Mouse (Mus musculus) liver, embryonic 16.5 days (tissue): Measurements from ENCODE around the gene Azin2. TPM values are rescaled to one million over a fixed set of nuclear protein-coding genes. Genes with fewer than 3 reads are reported as not detected.
A peak's percentile ranks its signal among the peaks of the same experiment; 100 is the strongest.

Experiments
- ATAC-seq: fragments of 200-750 bp; cut with Nextera tagmentation; 2 replicates; pipeline ENCODE4 v1.8.0; 2017; ENCODE audit warnings: low read depth, mild to moderate bottlenecking, moderate number of reproducible peaks, moderate library complexity
- H3K27ac ChIP-seq: fragments of 300-500 bp; sonication (generic); 2 replicates; pipeline ENCODE4 v1.5.1; 2014; ENCODE audit warnings: mild to moderate bottlenecking, low read length
- H3K27me3 ChIP-seq: fragments of 300-500 bp; sonication (generic); 2 replicates; pipeline ENCODE4 v1.6.1; 2014; ENCODE audit warnings: low read depth, low read length, mixed read lengths; ENCODE audit not compliant: control insufficient read depth, insufficient read depth
- H3K36me3 ChIP-seq: fragments of 300-500 bp; sonication (generic); 2 replicates; pipeline ENCODE4 v1.6.1; 2014; ENCODE audit warnings: mild to moderate bottlenecking; ENCODE audit not compliant: control insufficient read depth, insufficient read depth
- H3K4me1 ChIP-seq: fragments of 300-500 bp; sonication (generic); 2 replicates; pipeline ENCODE4 v1.6.1; 2014; ENCODE audit warnings: low read depth, low read length, mixed read lengths; ENCODE audit not compliant: control insufficient read depth
- H3K4me2 ChIP-seq: fragments of 300-500 bp; sonication (generic); 2 replicates; pipeline ENCODE4 v1.6.1; 2014; ENCODE audit warnings: low read depth, low read length, mixed read lengths
- H3K4me3 ChIP-seq: fragments of 300-500 bp; sonication (generic); 2 replicates; pipeline ENCODE4 v1.5.1; 2014; ENCODE audit warnings: low read depth, mild to moderate bottlenecking, low read length
- H3K9ac ChIP-seq: fragments of 300-500 bp; sonication (generic); 2 replicates; pipeline ENCODE4 v1.6.1; 2014; ENCODE audit warnings: low read depth, low read length
- H3K9me3 ChIP-seq: fragments of 300-500 bp; sonication (generic); replicated peaks from 2 replicates; pipeline ENCODE4 v1.6.1; 2016; ENCODE audit warnings: low read length; ENCODE audit not compliant: control insufficient read depth
- WGBS: fragments of 180-500 bp; shearing (Covaris S2); extraction: QIAGEN DNeasy Blood & Tissue Kit; methylation state at CpG from one replicate; pipeline ENCODE4 v1.1.7; 2014; ENCODE audit not compliant: insufficient replicate concordance; 5-methylcytosine and 5-hydroxymethylcytosine counted together
- polyA plus RNA-seq: library from polyadenylated mRNA; unstranded; fragments of >200 nt; fragmentation: Nextera tagmentation; extraction: Ambion mirVana; gene quantifications from 2 replicates; pipeline ENCODE4 v1.2.1, GENCODE M21; 2015

Azin2 gene
- polyA plus RNA-seq = 0.71 and 0.76 TPM in 2 replicates

DNA sequence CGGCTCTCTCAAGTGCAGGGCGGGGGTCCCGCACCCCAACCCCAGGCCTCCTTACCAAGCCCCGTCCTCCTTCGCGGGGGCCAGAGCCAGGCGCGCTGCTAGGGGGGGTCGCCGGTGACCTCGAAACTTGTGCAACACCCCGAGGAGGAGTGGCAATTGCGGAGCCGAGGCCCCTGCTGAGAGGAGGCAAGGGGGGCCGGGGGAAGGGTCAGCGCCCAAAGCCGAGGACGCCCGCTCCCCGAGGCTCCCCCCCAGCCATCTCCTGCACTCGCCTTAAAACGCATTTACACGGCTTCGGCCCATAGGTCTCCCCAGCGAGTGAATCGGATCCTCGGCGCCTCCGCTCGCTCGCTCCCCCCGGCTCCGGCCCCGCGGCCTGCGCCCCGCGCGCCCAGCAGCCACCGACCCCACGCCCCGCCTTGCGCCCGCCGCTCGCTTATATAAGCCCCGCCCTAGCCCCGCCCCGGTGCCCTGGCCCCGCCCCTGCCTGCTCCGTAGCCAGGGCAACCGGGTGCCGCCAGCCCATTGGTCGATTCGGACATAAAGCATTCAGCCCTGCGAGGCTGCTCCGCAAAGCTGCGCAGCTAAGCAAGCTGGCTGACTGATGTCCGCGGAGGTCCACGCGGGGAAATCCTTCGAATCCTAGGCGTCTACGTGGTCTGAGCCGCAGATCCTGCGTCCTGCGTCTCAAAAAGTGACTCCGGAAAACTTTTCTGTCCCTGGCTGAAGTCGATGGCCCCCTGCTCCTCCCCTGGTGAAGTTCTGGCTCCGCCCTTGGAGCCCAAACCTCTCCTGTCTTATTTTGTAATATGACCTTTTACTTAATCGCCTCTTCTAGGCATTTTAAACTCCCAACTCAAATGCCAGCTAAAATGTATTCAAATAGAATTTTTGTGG lies at the start of gene Azin2:
Gene Azin2, minus strand, starts transcription at position 414 of the 897 bp plus-strand sequence.
- WGBS = under 1% methylated on average over 72 of the region's 72 CpGs
- peaks cover 6% of the 10 kb centered on the region for H3K4me1 ChIP-seq
- peaks cover 36% of the 10 kb centered on the region for H3K27me3 ChIP-seq

GRCm38 (mm10) chr4:129011604-129012121 lies 49.4 kb upstream of the Azin2 start:
- no peaks in the 10 kb centered on the region for H3K4me1 ChIP-seq
- WGBS = 43% methylated on average over 15 of the region's 15 CpGs
- no peak overlapping the region for H3K4me2 ChIP-seq
- no peaks in the 10 kb centered on the region for H3K9me3 ChIP-seq
- no peak overlapping the region for H3K9ac ChIP-seq
- H3K27ac ChIP-seq = no peak overlapping the region
- no peak for ATAC-seq
- H3K36me3 ChIP-seq = peaks cover 14% of the 10 kb centered on the region
- H3K4me3 ChIP-seq = no peak overlapping the region
- H3K27me3 ChIP-seq = no peaks in the 10 kb centered on the region

More for the DNA sequence above, at the start of gene Azin2:
- Histone ChIP-seq H3K9me3 (no peaks in the 10 kb centered on the region), H3K27ac (no peak within 1 kb of the TSS), H3K4me2 (peak within 1 kb of the TSS; percentile 65), H3K9ac (peak within 1 kb of the TSS; percentile 34), H3K36me3 (no peaks in the 10 kb centered on the region), H3K4me3 (peak within 1 kb of the TSS; percentile 56)
- ATAC-seq = peak; percentile 91

DNA sequence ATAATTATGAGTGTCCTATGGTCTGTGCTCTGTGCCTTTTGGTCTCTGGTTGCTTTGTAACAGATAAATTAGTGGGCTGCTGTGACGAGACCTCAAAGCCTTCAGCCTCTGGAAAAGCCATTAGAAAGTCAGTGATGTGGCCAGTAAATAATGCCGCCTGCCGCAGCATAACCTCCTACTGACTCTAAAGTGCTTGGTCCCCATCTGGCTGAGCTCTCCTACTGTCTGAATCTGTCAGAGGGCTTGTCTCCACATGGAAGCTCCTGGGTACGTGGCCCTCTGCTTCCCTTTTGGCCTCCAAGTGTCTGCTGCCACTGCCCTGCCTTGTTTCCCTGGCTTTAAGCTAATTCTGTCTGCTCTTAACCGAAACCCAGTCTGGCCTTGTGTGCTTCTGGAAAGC lies 47.3 kb upstream of the Azin2 start:
- no peak overlapping the region for H3K4me2 ChIP-seq
- H3K9ac ChIP-seq = no peak overlapping the region
- H3K4me3 ChIP-seq = no peak overlapping the region
- no peak for ATAC-seq
- no peaks in the 10 kb centered on the region for H3K4me1 ChIP-seq
- no peaks in the 10 kb centered on the region for H3K27me3 ChIP-seq
- H3K9me3 ChIP-seq = no peaks in the 10 kb centered on the region
- H3K36me3 ChIP-seq = peaks cover 16% of the 10 kb centered on the region
- H3K27ac ChIP-seq = no peak overlapping the region
- WGBS = 74% methylated on average over 5 of the region's 5 CpGs

GRCm38 (mm10) chr4:129008672-129009071 lies 46.4 kb upstream of the Azin2 start:
- H3K9me3 ChIP-seq = no peaks in the 10 kb centered on the region
- H3K4me1 ChIP-seq = no peaks in the 10 kb centered on the region
- H3K4me2 ChIP-seq = no peak overlapping the region
- H3K27ac ChIP-seq = no peak overlapping the region
- peaks cover 16% of the 10 kb centered on the region for H3K36me3 ChIP-seq
- no peak overlapping the region for H3K4me3 ChIP-seq
- H3K9ac ChIP-seq = no peak overlapping the region
- WGBS = 58% methylated on average over 3 of the region's 3 CpGs
- no peak for ATAC-seq
- no peaks in the 10 kb centered on the region for H3K27me3 ChIP-seq

DNA sequence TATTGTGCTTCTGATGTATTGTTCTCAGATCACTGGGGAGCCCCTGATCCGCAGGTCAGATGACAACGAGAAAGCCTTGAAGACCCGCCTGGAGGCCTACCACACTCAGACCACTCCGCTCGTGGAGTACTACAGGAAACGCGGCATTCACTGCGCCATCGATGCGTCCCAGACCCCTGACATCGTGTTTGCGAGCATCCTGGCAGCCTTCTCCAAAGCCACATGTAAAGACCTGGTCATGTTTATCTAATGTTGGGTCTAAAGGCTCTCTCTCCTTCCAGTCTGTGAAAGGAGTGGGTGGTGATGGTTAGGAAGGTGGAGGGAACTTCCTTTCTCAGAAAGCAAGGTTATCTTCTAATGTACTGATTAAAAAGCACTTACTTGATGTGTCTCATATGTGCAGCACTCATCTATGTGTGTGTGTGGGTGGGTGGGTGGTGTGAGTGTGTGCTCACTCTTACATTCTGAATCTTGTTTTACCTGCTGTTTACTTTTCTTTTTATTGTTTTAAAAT lies 45.8 kb upstream of the Azin2 start:
- Histone ChIP-seq H3K9ac (no peak overlapping the region), H3K4me1 (no peaks in the 10 kb centered on the region), H3K27ac (no peak overlapping the region), H3K27me3 (no peaks in the 10 kb centered on the region), H3K4me2 (no peak overlapping the region), H3K36me3 (peaks cover 18% of the 10 kb centered on the region), H3K9me3 (no peaks in the 10 kb centered on the region), H3K4me3 (no peak overlapping the region)
- no peak for ATAC-seq
- 80% methylated on average over 12 of the region's 12 CpGs for WGBS

- Histone ChIP-seq H3K4me1 (peaks cover 3% of the 10 kb centered on the region; the same call in 1 of the 2 replicates), H3K9me3 (no peaks in the 10 kb centered on the region), H3K4me3 (no peak overlapping the region), H3K9ac (no peak overlapping the region), H3K36me3 (peaks cover 24% of the 10 kb centered on the region), H3K27me3 (no peaks in the 10 kb centered on the region), H3K27ac (no peak overlapping the region), H3K4me2 (no peak overlapping the region)
- ATAC-seq = no peak
- WGBS = 66% methylated on average over 8 of the region's 8 CpGs
These were observed 41.5 kb upstream of the Azin2 start for GRCm38 (mm10) chr4:129003720-129004119.

DNA sequence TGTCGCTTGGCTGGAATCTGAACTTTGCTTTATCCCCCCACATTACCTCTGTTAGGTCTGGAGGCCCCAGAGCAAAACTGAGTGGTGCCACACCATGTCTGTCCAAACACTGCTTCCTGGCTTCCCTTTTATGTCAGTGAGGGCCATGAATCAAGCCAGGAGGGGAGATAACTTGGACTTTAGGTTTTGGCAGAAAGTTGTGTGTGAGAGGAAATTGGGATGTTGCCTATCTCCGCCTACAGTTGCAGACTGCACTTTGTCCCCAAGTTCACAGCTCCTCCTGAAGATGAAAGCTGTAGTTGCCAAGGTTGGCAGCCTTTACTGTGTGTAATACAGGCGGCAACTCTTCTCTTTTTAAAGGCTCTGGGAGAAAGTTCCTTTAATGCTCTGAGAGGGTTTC lies 38.5 kb upstream of the Azin2 start:
- 66% methylated on average over 3 of the region's 3 CpGs for WGBS
- Histone ChIP-seq H3K27ac (peak overlapping the region; percentile 16; the same call in 1 of the 2 replicates), H3K4me1 (peaks cover 23% of the 10 kb centered on the region), H3K36me3 (peaks cover 18% of the 10 kb centered on the region), H3K9ac (no peak overlapping the region), H3K4me3 (no peak overlapping the region), H3K4me2 (no peak overlapping the region), H3K27me3 (no peaks in the 10 kb centered on the region), H3K9me3 (no peaks in the 10 kb centered on the region)
- ATAC-seq = peak; percentile 47; the same call in 1 of the 2 replicates

DNA sequence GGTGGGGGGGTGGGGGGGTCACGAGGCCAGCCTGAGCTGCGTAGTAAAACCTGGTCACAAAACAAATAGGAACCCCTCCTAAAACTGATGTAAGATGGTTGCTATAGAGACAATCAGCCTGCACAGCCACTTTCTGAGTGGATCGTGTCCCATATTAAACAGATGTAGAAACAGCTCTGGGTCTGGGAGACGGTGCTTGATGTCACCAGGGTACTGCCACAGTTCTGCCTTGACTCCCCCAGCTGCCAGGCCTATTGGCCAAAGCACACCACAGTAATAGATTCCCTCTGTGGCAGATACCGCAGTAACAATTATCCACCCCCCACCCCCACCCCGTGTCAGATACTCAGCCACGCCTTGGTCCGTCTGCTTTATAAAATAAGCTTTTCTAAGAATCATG lies 36.2 kb upstream of the Azin2 start:
- no peaks in the 10 kb centered on the region for H3K27me3 ChIP-seq
- no peak overlapping the region for H3K9ac ChIP-seq
- ATAC-seq = no peak
- peaks cover 16% of the 10 kb centered on the region for H3K36me3 ChIP-seq
- 61% methylated on average over 8 of the region's 8 CpGs for WGBS
- no peak overlapping the region for H3K4me3 ChIP-seq
- no peaks in the 10 kb centered on the region for H3K9me3 ChIP-seq
- H3K27ac ChIP-seq = no peak overlapping the region
- peaks cover 41% of the 10 kb centered on the region for H3K4me1 ChIP-seq
- no peak overlapping the region for H3K4me2 ChIP-seq

GRCm38 (mm10) chr4:128997258-128997657 lies 35.0 kb upstream of the Azin2 start:
- Histone ChIP-seq H3K9ac (no peak overlapping the region), H3K36me3 (peaks cover 13% of the 10 kb centered on the region), H3K27ac (no peak overlapping the region), H3K4me3 (no peak overlapping the region), H3K4me1 (peaks cover 46% of the 10 kb centered on the region), H3K9me3 (no peaks in the 10 kb centered on the region), H3K4me2 (no peak overlapping the region), H3K27me3 (no peaks in the 10 kb centered on the region)
- ATAC-seq = no peak; the same call in 1 of the 2 replicates
- 39% methylated on average over 8 of the region's 8 CpGs for WGBS
